Comparison of ENCODE assay signal across 19 mouse cellular contexts in genomic region chr4:109467687-109468086, GRCm38 (mm10).
"Had no signal": no experiment of that assay in that cellular context is flagged by ENCODE, and none has a peak within 500 bp of the region (broad histone marks: within the 10 kb centered on the region; RNA-seq: fewer than 3 reads in every experiment).

No protein-coding gene starts in this region.

- ATAC-seq: intestine, postnatal 0 days; lung, postnatal 0 days; midbrain, embryonic 15.5 days had no signal

- H3K4me2 ChIP-seq: limb, embryonic 13.5 days; lung, embryonic 14.5 days; midbrain, embryonic 12.5 days; midbrain, embryonic 15.5 days; neural tube, embryonic 12.5 days; neural tube, embryonic 15.5 days had no signal

- H3K9me3 ChIP-seq: limb, embryonic 10.5 days; limb, embryonic 13.5 days; midbrain, embryonic 12.5 days; midbrain, embryonic 15.5 days; neural tube, embryonic 12.5 days; neural tube, embryonic 15.5 days had no signal

- H3K36me3 ChIP-seq: midbrain, embryonic 15.5 days; neural tube, embryonic 15.5 days had no signal

- H3K4me3 ChIP-seq: limb, embryonic 10.5 days; limb, embryonic 13.5 days; midbrain, embryonic 12.5 days; midbrain, embryonic 15.5 days; neural tube, embryonic 12.5 days; neural tube, embryonic 15.5 days had no signal

- H3K27ac ChIP-seq: limb, embryonic 10.5 days; limb, embryonic 13.5 days; macrophage; midbrain, embryonic 12.5 days; midbrain, embryonic 15.5 days; neural tube, embryonic 12.5 days; neural tube, embryonic 15.5 days had no signal

- H3K27me3 ChIP-seq: limb, embryonic 13.5 days; midbrain, embryonic 12.5 days; midbrain, embryonic 15.5 days; neural tube, embryonic 12.5 days; neural tube, embryonic 15.5 days had no signal

- H3K9ac ChIP-seq: limb, embryonic 13.5 days; lung, embryonic 14.5 days; midbrain, embryonic 12.5 days; midbrain, embryonic 15.5 days; neural tube, embryonic 12.5 days; neural tube, embryonic 15.5 days had no signal

- H3K4me1 ChIP-seq: limb, embryonic 10.5 days; limb, embryonic 13.5 days; midbrain, embryonic 12.5 days; neural tube, embryonic 12.5 days had no signal

- DNase-seq: kidney, adult 2 months; kidney, postnatal 10 days; kidney, postnatal 36 days; layer of hippocampus, postnatal 36 days; lung, embryonic 14.5 days; retina, postnatal 1 day; right cerebral cortex, postnatal 25 days; spleen, adult 18-20 months; thymus, adult 18-20 months; thymus, postnatal 36 days had no signal
